Mouse (Mus musculus): ENCODE results near the gene Ntm.

- TF ChIP-seq CTCF (IDR thresholded peaks at IDR 0.05) = no peak
- TF ChIP-seq EP300 (IDR thresholded peaks at IDR 0.05; ENCODE audit: insufficient read depth, low read depth, low read length) = no peak
Measured at GRCm38 (mm10) chr9:29444001-29444400, 518.9 kb downstream of the Ntm start.

Data from heart, adult 2 months (tissue).